Mouse (Mus musculus) myocyte (in vitro differentiated cells): ENCODE measurements around the gene Morn1.

ENCODE experiments used
- MAX ChIP-seq: IDR thresholded peaks from one replicate; pipeline ENCODE4 v1.6.1; 2011; ENCODE audit warnings: low read depth, mild to moderate bottlenecking, control low read depth
- POLR2AphosphoS2 ChIP-seq: IDR thresholded peaks from one replicate; pipeline ENCODE4 v1.6.1; 2011; ENCODE audit warnings: low read depth, control low read depth; ENCODE audit not compliant: insufficient read length
- SRF ChIP-seq: IDR thresholded peaks from one replicate; pipeline ENCODE4 v1.6.1; 2011; ENCODE audit warnings: low read depth; ENCODE audit not compliant: control insufficient read depth, insufficient read length

DNA sequence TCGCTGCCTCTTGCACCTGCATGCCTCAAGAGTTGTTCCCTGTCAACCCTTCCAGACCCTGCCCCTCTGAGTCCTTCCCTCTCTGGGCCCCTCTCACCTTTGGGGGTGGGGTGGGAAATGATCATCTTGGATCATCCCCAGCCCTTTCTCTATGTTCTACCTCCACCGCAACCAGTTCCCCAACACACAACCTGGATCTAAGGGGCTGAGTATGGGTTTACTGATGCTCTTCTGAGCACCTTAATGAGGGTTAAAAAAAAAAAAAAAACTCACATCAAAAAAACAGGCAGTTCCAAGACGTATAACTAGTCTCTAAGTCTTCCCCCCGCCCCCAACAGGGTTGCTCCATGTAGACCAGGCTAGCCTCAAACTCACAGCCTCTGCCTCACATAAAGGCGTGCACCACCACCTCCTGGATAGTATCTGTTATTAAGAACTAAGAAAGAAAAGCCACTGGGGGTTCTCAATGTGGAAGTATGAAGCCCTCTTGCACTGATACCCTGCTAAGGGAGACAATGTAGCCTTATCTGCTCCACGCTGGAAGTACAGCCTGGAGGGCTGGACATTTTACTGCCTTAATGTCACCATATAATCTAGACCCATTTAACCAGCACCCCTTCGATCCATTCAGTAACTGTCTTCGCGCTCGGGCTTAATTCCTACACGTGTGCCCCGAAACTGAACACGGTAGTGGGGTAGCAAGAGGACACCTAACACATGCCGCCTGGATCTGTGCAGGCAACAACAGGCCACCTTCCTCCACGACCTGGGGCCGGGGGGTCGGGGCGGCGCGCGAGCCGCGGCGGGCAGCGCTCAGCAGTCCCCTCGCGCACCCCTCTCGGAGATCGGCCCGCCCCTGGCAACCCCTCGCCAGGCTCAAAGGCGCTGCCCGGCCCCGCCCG lies 920 bp upstream of the Morn1 start:
- TF ChIP-seq SRF = no peak
- no peak for TF ChIP-seq MAX
- no peak for TF ChIP-seq POLR2AphosphoS2
